Mouse (Mus musculus) spleen, adult 2 months (tissue): ENCODE measurements around the gene Slc6a6. TPM values are rescaled to one million over a fixed set of nuclear protein-coding genes. Genes with fewer than 3 reads are reported as not detected.

ENCODE experiments used
- DNase-seq, 2 experiments: peaks; one replicate each; pipeline versions ENCODE4 v3.0.0 to v3.0.0-alpha.2; 2012 to 2021; ENCODE audit warnings: low spot score in 2 of 2, low read depth in 1 of 2
- H3K27ac ChIP-seq: fragments of 200-500 bp; 2 replicates; pipeline ENCODE4 v1.5.1; 2012; ENCODE audit warnings: low read length, inconsistent platforms; ENCODE audit not compliant: insufficient read depth
- H3K27me3 ChIP-seq: fragments of 200-500 bp; 2 replicates; pipeline ENCODE4 v1.6.1; 2012; ENCODE audit warnings: mild to moderate bottlenecking, moderate library complexity, low read length, inconsistent platforms; ENCODE audit not compliant: control insufficient read depth, insufficient read depth
- H3K36me3 ChIP-seq: fragments of 200-500 bp; 2 replicates; pipeline ENCODE4 v1.6.1; 2012; ENCODE audit warnings: mild to moderate bottlenecking, low read length, inconsistent platforms; ENCODE audit not compliant: control insufficient read depth, insufficient read depth
- H3K4me1 ChIP-seq: fragments of 200-500 bp; 2 replicates; pipeline ENCODE4 v1.6.1; 2011; ENCODE audit warnings: inconsistent platforms; ENCODE audit not compliant: control insufficient read depth, insufficient read depth, insufficient read length
- H3K4me3 ChIP-seq: fragments of 200-500 bp; 2 replicates; pipeline ENCODE4 v1.5.1; 2011; ENCODE audit warnings: mild to moderate bottlenecking, inconsistent platforms; ENCODE audit not compliant: insufficient read depth, insufficient read length; ENCODE audit errors: extremely low read depth
- CTCF ChIP-seq: fragments of 200-500 bp; IDR thresholded peaks from 2 replicates; pipeline ENCODE4 v1.5.1; 2011; ENCODE audit warnings: mild to moderate bottlenecking, inconsistent platforms; ENCODE audit not compliant: insufficient read depth, insufficient read length, insufficient replicate concordance; ENCODE audit errors: extremely low read depth
- POLR2A ChIP-seq: fragments of 200-500 bp; IDR thresholded peaks from 2 replicates; pipeline ENCODE4 v1.6.1; 2011; ENCODE audit warnings: low read depth, low read length, inconsistent platforms
- WGBS: fragments of 180-500 bp; shearing (Covaris S2); methylation state at CpG from one replicate; pipeline ENCODE4 v1.1.7; 2018; 5-methylcytosine and 5-hydroxymethylcytosine counted together
- polyA plus RNA-seq: library from polyadenylated mRNA; depleted of rRNA; stranded (reverse); fragments of >200 nt; gene quantifications from 2 replicates; pipeline ENCODE4 v1.2.3, GENCODE M21; 2012; rRNA removed

Slc6a6 gene
- 76.1 and 93.6 TPM in 2 replicates for polyA plus RNA-seq

DNA sequence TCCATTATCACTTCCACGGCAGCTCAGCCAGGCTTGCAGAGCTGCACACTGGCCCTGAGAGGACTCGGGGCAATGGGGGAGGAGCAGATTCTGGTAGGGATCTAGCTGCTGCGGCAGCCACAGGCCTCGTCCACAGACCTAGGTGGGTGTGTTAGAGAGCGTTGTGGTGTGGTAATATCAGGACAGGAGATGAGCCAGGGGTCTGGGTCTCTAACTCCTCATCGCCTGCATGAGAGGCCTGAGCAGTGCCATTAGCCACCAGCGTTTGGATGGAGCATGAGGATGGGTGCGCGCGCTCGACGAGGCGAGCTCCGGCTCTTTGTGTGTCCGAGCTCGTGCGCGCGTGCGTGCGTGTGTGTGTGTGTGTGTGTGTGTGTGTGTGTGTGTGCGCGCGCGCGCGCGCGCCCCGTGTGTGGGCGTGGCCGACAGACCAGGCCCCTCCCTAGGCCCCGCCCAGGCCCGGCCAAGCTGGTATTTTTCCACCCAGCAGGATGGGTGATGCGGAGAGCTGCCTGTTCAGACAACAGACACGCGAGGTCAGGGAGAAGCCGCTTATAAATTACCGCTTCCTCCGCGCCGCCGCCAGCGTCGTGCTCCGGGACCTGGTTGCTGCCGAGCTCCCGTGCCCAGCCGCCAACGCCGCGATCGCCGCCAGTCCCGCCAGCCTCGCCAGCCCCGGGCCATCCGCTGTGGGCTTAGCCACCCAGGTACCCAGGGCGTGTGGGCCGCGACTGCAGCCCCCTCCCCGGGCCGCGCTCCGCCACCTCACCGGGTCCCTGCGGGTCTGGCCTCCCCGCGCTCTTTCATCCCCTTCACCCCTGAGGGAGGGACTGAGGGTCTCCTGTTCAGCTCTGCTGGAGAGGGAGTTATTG, at the start of gene Slc6a6:
Slc6a6 (plus strand) TSS at position 452 of the 872 bp plus-strand sequence.
- 1% methylated on average over 64 of the region's 69 CpGs for WGBS
- peak within 1 kb of the TSS; percentile 89 for H3K4me3 ChIP-seq

DNA sequence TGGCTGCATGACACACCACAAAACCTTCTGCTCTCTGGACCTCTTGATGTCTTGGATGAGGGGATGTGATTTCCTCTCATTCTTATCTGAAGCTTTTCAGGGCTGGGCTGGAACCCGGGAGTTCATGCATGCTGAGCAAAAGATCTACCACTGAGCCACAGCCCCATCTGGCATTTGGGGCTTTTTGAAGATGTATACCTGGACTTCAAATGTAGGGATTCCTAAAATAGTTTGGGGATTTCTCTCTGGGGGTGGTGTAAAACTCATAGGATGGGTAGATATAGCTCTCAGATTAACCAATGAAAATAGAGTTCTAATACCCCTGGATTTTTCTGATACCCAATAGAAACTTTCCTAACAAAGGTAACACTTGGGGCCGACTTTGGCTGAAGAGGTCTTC, 49.4 kb upstream of the Slc6a6 start:
- no peak for TF ChIP-seq CTCF
- no peak for TF ChIP-seq POLR2A
- WGBS: 66% methylated on average over 2 of the region's 2 CpGs
- H3K27ac ChIP-seq: no peak overlapping the region
- H3K27me3 ChIP-seq: no peaks in the 10 kb centered on the region
- no peaks in the 10 kb centered on the region for H3K4me1 ChIP-seq
- DNase-seq: no peak
- H3K36me3 ChIP-seq: no peaks in the 10 kb centered on the region
- H3K4me3 ChIP-seq: no peak overlapping the region

More for the DNA sequence above, at the start of gene Slc6a6:
- Histone ChIP-seq H3K27me3 (no peaks in the 10 kb centered on the region), H3K36me3 (no peaks in the 10 kb centered on the region), H3K27ac (peak within 1 kb of the TSS; percentile 97), H3K4me1 (peaks cover 18% of the 10 kb centered on the region; the same call in 1 of the 2 replicates)
- TF ChIP-seq POLR2A (peak; percentile 88), CTCF (no peak)
- peak; percentile 78 to 89 for DNase-seq

DNA sequence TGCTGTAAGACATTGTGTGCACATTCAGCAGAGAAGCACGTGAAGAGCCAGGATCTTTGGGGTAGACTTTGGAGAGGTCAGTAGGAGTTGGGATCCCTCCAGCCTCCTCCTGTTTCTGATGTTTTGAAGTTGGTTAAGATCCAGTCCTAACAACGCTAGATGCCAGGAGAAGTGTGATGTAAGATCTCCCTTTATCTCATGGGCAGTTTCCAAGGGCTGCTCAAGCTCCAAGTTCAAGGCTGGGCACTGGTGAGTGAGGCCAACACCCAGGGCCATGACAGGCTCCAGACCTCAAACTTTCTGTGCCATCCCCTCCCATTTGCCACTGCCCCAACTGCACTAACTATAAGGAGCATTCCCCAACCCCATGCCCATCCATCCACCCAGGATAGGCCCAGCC, 49.0 kb upstream of the Slc6a6 start:
- no peak for DNase-seq
- Histone ChIP-seq H3K4me1 (no peaks in the 10 kb centered on the region), H3K36me3 (no peaks in the 10 kb centered on the region), H3K27me3 (no peaks in the 10 kb centered on the region), H3K27ac (no peak overlapping the region), H3K4me3 (no peak overlapping the region)
- TF ChIP-seq CTCF: no peak
- TF ChIP-seq POLR2A: no peak
- 87% methylated on average over 2 of the region's 2 CpGs for WGBS

DNA sequence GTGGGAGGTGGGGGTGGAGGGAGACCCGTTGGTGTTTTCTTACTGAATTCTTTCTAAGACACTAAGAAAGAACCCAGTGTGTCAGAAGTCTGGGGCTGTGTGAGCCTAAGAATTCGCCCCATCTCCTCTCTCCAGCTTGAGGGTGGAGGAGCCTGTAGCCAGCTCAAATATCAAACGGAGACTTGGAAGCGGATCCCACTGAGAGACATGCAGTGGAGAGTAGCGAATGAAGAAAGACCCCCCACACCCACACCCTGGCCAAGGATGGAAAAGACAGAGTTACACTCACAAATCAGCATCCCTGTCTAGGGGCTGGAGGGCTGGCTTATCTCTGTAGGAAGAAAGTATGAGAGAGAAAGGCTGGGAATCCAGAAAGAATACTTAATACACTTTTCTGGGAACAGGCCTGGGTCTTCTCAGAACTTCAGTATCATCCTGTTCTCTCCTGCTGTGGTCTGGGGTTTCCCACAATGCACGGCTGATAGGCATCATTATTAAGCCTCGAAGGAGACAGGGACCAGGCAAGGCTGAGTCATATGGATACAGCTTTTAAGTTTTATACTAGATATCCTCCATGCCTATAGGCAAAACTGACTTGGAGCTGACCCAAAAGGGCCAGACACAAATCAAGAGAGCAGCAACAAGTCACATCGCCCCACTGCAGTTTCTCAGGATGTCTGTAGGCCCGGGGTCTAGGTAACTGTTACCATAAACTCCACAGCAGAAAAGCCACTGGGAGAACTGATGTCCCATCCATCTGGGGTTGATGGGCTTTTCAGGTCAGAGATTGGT, 45.5 kb upstream of the Slc6a6 start:
- no peak for TF ChIP-seq POLR2A
- TF ChIP-seq CTCF: no peak
- WGBS: 75% methylated on average over 9 of the region's 9 CpGs
- Histone ChIP-seq H3K4me3 (no peak overlapping the region), H3K27me3 (no peaks in the 10 kb centered on the region), H3K36me3 (no peaks in the 10 kb centered on the region), H3K4me1 (no peaks in the 10 kb centered on the region), H3K27ac (no peak overlapping the region)
- no peak for DNase-seq

DNA sequence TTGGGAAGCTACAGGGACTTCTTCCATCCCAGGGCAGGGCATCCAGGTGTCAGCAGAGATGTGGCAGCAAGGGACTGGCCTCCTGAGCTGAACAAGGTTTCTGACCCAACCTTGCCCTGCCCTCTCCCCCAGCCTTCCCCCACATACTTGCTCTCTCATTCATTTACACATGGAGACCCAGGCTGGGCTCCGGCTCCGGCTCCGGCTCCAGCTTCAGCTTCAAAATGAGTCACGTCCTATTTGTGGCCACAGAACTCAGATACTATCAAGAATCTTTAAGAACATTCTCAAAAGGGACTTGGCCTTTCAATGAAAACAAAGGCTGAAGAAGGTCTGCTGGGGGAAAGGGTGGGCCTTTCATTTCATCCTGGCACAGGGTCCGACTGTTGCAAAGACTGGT, 40.8 kb upstream of the Slc6a6 start:
- no peaks in the 10 kb centered on the region for H3K36me3 ChIP-seq
- no peak overlapping the region for H3K4me3 ChIP-seq
- no peak for TF ChIP-seq POLR2A
- TF ChIP-seq CTCF: no peak
- no peaks in the 10 kb centered on the region for H3K27me3 ChIP-seq
- WGBS: 92% methylated on average over 5 of the region's 5 CpGs
- no peak overlapping the region for H3K27ac ChIP-seq
- DNase-seq: no peak
- H3K4me1 ChIP-seq: no peaks in the 10 kb centered on the region

DNA sequence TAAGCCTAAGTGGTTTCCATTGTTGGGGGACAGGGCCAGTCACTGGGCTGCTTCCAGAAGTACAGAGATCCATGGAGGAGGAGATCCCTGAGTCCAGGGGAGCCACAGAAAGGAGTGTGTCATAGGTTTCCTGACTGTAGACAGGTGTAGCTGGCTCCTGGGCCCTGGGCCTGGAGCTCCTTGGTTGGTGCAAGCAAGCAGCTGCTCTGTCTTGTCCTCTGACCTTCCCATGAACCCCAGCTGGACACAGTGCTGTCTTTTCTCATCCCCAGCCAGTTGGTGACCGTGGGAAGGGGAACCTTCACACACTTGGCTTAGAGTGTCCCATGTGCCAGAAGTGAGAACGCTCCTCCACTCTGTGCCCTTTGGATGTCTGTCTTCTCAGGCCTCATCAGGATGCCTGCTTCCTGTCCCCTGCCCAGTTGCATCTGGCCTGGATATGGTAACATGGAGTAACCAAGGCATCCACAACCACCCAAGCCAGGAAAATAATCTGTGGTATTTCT, 40.4 kb upstream of the Slc6a6 start:
- 94% methylated on average over 2 of the region's 2 CpGs for WGBS
- DNase-seq: no peak
- no peak for TF ChIP-seq POLR2A
- no peak for TF ChIP-seq CTCF
- H3K4me1 ChIP-seq: no peaks in the 10 kb centered on the region
- H3K36me3 ChIP-seq: no peaks in the 10 kb centered on the region
- no peak overlapping the region for H3K4me3 ChIP-seq
- H3K27ac ChIP-seq: no peak overlapping the region
- no peaks in the 10 kb centered on the region for H3K27me3 ChIP-seq
